Mouse (Mus musculus): ENCODE measurements at regions not wholly inside any gene's neighbourhood (a gene's known extent, or its start where the extent isn't known, plus 50 kb on each side); places are given as distances from the start of the nearest gene placed in this dataset.

GRCm38 (mm10) chr10:99578366-99578765, 181.1 kb downstream of the Csl start:
- no peak for DNase-seq (ENCODE audit: low spot score in 2 of 2)

- DNase-seq (ENCODE audit: low spot score in 2 of 2), result no peak
Measured at GRCm38 (mm10) chr10:99580191-99580590, 179.3 kb downstream of the Csl start.

GRCm38 (mm10) chr10:99581074-99581473, 178.4 kb downstream of the Csl start:
- no peak for DNase-seq (ENCODE audit: low spot score in 2 of 2)

DNA sequence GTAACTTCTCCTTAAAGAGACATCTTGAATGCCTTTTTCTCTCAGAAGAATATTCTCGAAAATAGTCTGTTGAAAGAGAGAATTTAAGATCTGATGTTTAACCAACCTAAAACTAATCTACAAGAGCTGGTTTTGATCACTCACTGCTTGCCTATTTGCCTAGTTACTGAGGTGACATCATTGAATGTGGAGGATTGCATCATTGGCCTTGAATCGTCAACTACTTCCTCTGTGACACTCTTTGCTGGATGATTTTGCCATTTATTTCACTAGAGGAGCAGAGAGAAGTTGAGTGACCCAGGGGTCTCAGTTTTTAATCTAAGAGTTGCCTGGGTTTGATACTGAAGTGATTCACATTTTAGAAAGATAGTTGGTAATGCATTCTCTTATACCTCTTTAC, 174.6 kb downstream of the Csl start:
- DNase-seq (ENCODE audit: low spot score in 2 of 2), result no peak

DNA sequence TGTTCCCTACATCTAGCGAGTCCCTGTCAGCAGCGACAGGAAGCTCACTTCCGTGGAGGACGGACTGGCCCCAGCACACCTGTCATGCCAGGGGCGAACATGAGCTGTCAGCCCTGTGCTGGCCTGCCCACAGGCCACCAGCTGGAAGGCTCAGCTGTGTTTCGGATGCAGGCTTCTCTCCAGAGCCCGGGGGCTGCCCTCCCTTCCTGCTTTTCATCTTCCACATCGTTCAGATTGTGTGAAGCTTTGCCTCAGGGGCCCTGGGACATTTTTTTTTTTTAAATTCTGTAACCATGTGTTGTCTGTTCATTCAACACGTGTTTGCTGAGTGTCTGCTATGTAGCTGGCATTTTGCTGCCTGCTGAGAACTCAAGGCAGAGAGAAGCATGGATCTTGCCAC, 167.2 kb downstream of the Csl start:
- DNase-seq (ENCODE audit: low spot score in 2 of 2), result no peak

DNA sequence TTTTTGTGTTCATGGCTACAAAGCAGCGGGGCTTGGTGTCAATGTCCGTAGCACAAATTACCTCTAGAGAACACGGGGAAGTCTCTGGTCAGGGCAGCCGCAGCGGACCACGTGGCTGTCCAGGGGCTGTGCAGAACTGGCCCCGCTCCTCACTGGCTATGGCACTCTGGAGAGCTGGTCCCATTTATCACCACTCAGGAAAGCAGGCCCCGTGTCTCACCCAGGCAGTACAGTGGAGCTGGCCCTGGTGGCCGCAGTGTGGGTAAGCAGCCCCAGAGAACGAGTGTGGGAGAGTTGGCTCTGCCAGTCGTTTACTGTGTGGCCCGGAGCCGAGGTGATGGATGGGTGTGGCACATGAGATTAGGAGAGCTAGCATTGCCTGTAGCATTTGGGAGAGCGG, 163.8 kb downstream of the Csl start:
- DNase-seq (ENCODE audit: low spot score in 2 of 2), result no peak

DNA sequence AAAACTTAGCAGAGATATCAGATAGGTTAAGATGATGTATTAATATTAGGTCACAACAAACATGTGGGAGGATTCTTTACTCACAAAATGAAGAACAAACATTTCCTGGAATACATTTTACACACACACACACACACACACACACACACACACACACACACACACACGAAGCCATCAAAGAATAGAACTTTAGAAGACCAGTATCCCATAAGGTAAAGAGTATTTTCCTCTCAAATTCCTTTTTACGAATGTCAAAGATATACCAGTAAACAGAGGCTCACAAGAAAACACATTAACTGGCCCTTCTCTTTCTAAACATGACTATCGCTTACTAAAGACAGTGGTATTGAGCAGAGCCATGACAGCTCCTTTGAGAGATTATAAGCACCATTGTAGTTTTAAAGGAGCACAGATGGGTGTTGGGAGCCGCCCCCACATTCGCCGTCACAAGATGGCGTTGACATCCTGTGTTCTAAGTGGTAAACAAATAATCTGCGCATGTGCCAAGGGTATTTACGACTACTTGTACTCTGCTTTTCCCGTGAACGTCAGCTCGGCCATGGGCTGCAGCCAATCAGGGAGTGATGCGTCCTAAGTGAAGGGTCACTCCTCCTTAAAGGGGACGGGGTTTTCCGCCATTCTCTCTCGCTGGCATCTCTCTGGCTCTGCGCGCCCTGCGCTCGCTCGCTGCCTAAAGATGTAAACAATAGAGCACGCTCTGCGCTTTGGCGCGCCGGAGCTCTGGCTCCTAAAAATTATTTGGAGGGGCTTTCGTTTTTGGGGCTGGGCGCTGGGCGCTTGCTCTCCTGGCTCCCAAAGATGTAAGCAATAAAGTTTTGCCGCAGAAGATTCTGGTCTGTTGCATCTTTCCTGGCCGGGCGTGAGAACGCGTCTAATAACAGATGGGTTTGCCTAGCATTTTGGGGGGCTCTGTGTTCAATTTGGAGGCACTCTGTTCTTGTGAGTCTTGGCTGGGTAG, 160.0 kb downstream of the Csl start:
- DNase-seq (ENCODE audit: low spot score in 2 of 2), result peak; percentile 13 to 34

DNA sequence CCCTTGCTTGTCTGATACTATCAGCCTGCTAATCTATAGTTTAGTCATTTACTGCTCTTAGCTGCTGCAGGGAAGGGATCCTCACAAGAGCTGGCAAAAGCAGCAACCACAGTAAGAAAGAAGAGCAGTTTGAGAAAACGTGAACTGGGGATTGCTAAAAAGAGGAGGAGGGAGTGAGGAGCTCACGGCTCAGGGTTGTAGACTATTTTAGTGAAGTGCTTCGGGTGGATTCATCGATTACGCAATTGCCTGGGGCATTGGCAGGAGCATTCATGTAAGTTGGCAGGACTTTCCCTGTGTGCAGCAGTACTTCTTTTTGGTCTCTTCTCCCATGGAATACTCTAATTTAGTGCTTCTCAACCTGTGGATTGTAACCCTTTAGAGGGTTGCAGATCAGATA, 157.1 kb downstream of the Csl start:
- no peak for DNase-seq (ENCODE audit: low spot score in 2 of 2)

DNA sequence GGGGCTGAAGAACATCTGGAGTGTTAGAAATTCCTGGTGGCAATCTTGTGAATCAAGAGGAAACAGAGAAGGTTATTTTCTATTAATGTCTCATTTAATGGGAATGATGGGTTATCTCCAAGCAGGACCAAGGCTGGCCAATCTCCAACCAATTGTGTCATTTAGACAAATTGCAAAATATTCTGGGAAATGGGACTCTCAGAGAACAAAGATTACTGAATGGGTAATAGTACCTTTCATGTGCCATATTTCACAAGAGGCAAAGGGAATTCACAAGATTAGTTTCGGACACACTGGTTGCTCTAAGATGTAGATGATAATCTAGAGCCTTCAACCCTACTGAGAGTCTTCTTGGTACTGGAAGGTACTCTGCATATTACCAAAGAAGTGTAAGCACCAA, 155.3 kb downstream of the Csl start:
- no peak for DNase-seq (ENCODE audit: low spot score in 2 of 2)

DNA sequence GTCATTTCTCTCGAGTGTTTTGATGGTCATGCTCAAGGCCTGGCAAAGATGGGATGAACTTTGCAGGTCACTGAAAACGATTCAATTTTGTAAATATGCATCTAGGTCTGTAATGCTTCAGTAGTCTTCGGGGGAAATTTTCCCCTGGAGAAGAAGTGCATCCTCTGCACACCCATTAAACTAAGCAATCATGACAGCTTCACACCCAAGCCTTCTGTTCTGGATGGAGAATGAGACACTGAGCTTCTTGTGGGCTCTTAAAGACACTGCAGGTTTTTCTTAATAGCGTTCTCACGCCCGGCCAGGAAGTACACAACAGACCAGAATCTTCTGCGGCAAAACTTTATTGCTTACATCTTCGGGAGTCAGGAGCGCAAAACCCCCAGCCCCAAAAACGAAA, 151.0 kb downstream of the Csl start:
- DNase-seq (ENCODE audit: low spot score in 2 of 2), result no peak

- no peak for DNase-seq (ENCODE audit: low spot score in 2 of 2)
Measured at GRCm38 (mm10) chr10:99609420-99609819, 150.0 kb downstream of the Csl start.

DNA sequence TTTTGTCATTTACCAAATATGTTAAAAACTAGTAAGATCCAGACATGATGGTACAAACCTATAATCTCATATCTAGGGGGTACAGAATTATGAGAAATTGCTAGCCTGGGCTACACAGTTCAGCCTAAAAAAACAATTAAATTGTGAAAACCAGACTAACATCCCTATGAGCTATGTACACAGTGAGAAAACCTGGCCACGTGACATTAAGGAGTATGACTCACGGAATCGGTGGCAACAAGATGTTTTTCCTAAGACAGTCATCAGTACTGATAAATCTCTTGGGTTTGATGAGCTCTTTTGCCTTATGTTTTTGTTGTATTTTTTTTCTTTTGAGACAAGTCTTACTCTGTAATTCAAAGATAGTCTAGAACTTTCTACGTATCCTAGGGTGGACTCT, 148.6 kb downstream of the Csl start:
- no peak for DNase-seq (ENCODE audit: low spot score in 2 of 2)

DNA sequence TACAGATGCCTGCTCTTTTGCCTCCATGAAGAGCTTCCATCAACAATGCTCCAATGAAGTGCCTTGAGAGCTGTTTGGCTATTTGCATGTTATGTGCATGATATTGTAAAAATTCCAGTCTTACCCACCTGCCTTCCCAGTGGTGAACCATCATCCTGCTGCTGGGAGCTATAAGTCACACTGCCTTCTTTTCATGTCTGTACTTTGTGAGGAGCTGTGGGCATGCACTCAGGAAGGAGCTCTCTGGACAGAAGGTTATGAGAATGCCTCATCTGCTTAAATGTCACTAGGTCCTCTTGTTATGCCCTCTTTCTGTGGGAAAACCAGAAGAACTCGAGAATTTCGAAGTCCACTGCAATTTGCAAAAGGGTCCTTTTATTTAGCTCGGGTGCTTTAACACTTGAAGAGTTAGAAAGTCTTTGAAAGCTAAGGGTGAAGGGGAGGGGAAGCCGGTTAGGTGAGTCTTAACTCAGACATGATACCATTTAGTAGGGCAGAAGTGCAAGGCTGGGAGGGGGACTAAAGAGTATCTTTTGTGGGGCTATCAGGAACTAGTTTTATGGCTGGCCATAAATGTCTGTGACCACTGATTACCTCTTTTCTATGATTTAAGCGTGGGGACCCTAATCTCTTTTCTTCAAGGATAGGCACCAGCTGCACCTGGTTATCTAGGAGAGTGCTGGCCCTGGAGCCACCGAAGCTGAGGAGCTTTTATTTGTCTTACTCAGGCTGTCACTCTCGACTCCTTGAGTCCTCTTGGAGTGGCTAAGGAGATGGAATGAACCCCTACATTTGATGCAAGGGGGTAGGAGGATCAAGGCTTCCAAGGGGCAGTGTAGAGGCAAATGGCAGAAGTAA, 144.8 kb downstream of the Csl start:
- DNase-seq (ENCODE audit: low spot score in 2 of 2), result no peak

GRCm38 (mm10) chr10:99615371-99615770, 144.1 kb downstream of the Csl start:
- DNase-seq (ENCODE audit: low spot score in 2 of 2), result no peak

- DNase-seq (ENCODE audit: low spot score in 2 of 2), result peak; percentile 61 to 81
Measured at GRCm38 (mm10) chr10:99615779-99616178, 143.7 kb downstream of the Csl start.

GRCm38 (mm10) chr10:99617623-99618022, 141.8 kb downstream of the Csl start:
- DNase-seq (ENCODE audit: low spot score in 2 of 2), result no peak

GRCm38 (mm10) chr10:99619421-99620151, 139.9 kb downstream of the Csl start:
- peak; percentile 37 to 56 for DNase-seq (ENCODE audit: low spot score in 2 of 2)

GRCm38 (mm10) chr10:99620489-99620888, 139.0 kb downstream of the Csl start:
- no peak for DNase-seq (ENCODE audit: low spot score in 2 of 2)

- DNase-seq (ENCODE audit: low spot score in 2 of 2), result no peak
Measured at GRCm38 (mm10) chr10:99627355-99627754, 132.1 kb downstream of the Csl start.

- no peak for DNase-seq (ENCODE audit: low spot score in 2 of 2)
Measured at GRCm38 (mm10) chr10:99632250-99632985, 127.0 kb downstream of the Csl start.

DNA sequence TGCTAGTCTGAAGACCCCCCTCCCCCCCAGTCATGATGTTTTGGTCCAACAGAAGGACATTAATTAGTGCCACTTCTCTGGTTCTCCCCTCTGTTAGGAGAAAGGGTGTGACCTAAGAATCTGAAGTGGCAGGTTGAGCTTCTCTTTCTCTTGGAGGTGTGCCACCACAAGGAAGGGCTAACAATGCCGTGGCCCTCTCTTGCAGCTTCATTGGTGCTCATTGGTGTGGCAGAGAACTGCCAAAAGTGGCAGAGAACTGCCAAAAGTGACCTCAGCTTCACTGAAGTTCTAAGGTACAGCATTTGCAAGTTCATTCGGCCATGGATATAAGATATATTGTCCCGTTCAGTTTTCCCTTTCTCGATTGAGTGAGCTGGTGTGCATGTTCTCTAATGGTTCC, 123.7 kb downstream of the Csl start:
- DNase-seq (ENCODE audit: low spot score in 2 of 2), result no peak

Measured in natural killer cell, adult 2 months (primary cell).